Mouse (Mus musculus) liver, embryonic 13.5 days (tissue): ENCODE measurements around the gene Wwox. TPM values are rescaled to one million over a fixed set of nuclear protein-coding genes. Genes with fewer than 3 reads are reported as not detected.

Experiments used
- ATAC-seq: fragments of 200-750 bp; cut with Nextera tagmentation; 2 replicates; pipeline ENCODE4 v1.8.0; 2017; ENCODE audit warnings: low read depth, mild to moderate bottlenecking, moderate number of reproducible peaks, moderate library complexity
- DNase-seq: peaks from one replicate; pipeline ENCODE4 v3.0.0; 2022
- H3K27ac ChIP-seq: fragments of 300-500 bp; sonication (generic); 2 replicates; pipeline ENCODE4 v1.5.1; 2015; ENCODE audit warnings: moderate library complexity, mild to moderate bottlenecking, inconsistent platforms
- H3K27me3 ChIP-seq: fragments of 300-500 bp; sonication (generic); 2 replicates; pipeline ENCODE4 v1.6.1; 2015; ENCODE audit warnings: mild to moderate bottlenecking, inconsistent platforms
- H3K36me3 ChIP-seq: fragments of 300-500 bp; sonication (generic); 2 replicates; pipeline ENCODE4 v1.6.1; 2015; ENCODE audit warnings: mild to moderate bottlenecking, inconsistent platforms
- H3K4me1 ChIP-seq: fragments of 300-500 bp; sonication (generic); replicated peaks from 2 replicates; pipeline ENCODE4 v1.6.1; 2015; ENCODE audit warnings: inconsistent platforms
- H3K4me2 ChIP-seq: fragments of 300-500 bp; sonication (generic); 2 replicates; pipeline ENCODE4 v1.6.1; 2015; ENCODE audit warnings: inconsistent platforms, mild to moderate bottlenecking, moderate library complexity
- H3K4me3 ChIP-seq: fragments of 300-500 bp; sonication (generic); replicated peaks from 2 replicates; pipeline ENCODE4 v1.5.1; 2015; ENCODE audit warnings: mild to moderate bottlenecking, inconsistent platforms
- H3K9ac ChIP-seq: fragments of 300-500 bp; sonication (generic); 2 replicates; pipeline ENCODE4 v1.6.1; 2015; ENCODE audit warnings: mild to moderate bottlenecking, inconsistent platforms
- H3K9me3 ChIP-seq: fragments of 300-500 bp; sonication (generic); replicated peaks from 2 replicates; pipeline ENCODE4 v1.6.1; 2016; ENCODE audit warnings: inconsistent platforms
- WGBS: fragments of 180-500 bp; shearing (Covaris S2); methylation state at CpG from one replicate; pipeline ENCODE4 v1.1.7; 2015; ENCODE audit not compliant: insufficient replicate concordance; 5-methylcytosine and 5-hydroxymethylcytosine counted together
- polyA plus RNA-seq: library from polyadenylated mRNA; unstranded; fragments of >200 nt; fragmentation: Nextera tagmentation; extraction: Ambion mirVana; gene quantifications from 2 replicates; pipeline ENCODE4 v1.2.1, GENCODE M21; 2015

Wwox gene
- polyA plus RNA-seq, 1 experiment from 2014 or later, result 4.0 TPM

DNA sequence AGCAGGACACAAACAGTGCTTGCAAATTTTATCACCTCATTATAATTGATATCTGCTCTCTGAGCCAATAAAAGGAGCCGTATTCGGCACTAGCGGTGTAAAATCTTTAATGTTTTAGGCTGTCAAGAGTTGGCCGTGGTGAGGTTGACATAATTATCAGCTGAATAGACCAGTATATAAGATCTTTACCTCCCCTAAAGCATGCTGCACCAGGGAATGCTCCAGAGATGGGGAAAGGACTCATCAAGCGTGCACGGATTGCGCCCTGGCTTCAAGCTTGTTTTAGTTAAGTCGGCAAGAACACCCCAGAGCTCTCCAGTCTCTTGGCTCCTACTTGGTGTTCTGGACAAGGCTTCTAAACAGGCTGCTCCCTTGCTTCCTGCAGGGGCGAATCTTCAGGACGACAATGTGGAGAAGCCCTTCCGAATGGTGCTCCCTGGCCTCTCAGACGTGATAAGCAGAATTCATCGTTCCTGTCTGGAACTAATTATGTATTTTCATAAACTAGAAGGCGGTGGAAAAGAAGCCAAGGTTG lies 760.2 kb downstream of the Wwox start:
- H3K27me3 ChIP-seq, result peaks cover 11% of the 10 kb centered on the region; the same call in 1 of the 2 replicates
- no peaks in the 10 kb centered on the region for H3K4me1 ChIP-seq
- H3K9ac ChIP-seq, result no peak overlapping the region
- H3K27ac ChIP-seq, result no peak overlapping the region
- WGBS, result 37% methylated on average over 14 of the region's 14 CpGs
- no peaks in the 10 kb centered on the region for H3K9me3 ChIP-seq
- DNase-seq (no peak), ATAC-seq (no peak)
- H3K4me2 ChIP-seq, result no peak overlapping the region
- no peaks in the 10 kb centered on the region for H3K36me3 ChIP-seq
- no peak overlapping the region for H3K4me3 ChIP-seq

DNA sequence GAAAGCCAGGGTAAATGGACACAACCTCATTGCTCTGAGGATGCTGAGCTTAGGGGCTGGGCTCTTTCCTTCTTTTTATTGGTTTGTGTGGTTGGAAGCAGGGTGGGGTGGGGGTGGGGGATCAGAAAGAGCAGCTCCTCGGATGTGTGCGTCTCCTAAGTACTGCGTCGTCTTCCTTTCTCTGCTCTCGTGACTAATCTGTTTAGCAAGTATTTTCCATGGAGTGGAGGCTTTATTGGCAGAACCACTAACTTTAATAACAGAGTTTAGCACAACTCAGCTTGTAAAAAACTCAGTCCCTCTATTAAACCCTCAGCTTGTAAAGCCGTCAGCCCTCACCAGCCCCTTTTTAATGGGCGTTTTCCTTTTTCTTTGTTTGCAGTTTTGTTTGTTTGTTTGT lies 762.3 kb downstream of the Wwox start:
- no peak overlapping the region for H3K9ac ChIP-seq
- ATAC-seq, result no peak
- no peak for DNase-seq
- no peaks in the 10 kb centered on the region for H3K36me3 ChIP-seq
- no peak overlapping the region for H3K4me3 ChIP-seq
- H3K27me3 ChIP-seq, result peaks cover 11% of the 10 kb centered on the region; the same call in 1 of the 2 replicates
- no peak overlapping the region for H3K4me2 ChIP-seq
- no peak overlapping the region for H3K27ac ChIP-seq
- no peaks in the 10 kb centered on the region for H3K4me1 ChIP-seq
- WGBS, result 61% methylated on average over 7 of the region's 7 CpGs
- no peaks in the 10 kb centered on the region for H3K9me3 ChIP-seq

DNA sequence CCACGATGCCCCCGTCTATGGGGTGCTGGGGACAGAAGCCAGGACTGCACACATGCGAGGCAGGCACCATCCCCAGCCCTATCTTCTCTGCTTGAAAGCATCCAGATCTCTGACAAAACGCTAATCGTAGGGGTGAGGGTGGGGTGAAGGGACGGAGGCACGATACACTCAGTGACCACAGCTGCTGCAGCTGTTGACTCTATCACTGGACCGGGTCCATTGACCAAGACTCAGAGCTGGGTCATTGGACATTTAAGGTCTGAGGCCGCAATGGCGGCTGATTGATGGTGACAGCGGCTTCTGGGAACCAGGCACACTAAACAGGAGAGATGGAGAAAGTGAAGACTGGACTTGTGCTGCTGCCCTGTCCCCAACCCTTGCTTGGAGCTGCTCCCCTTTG lies 768.0 kb downstream of the Wwox start:
- no peak overlapping the region for H3K4me3 ChIP-seq
- 76% methylated on average over 11 of the region's 11 CpGs for WGBS
- no peaks in the 10 kb centered on the region for H3K36me3 ChIP-seq
- H3K9me3 ChIP-seq, result no peaks in the 10 kb centered on the region
- no peak overlapping the region for H3K9ac ChIP-seq
- no peak for DNase-seq
- H3K4me2 ChIP-seq, result no peak overlapping the region
- 0 out of 2 replicates have a peak, but pooled peaks cover 3% of the 10 kb centered on the region for H3K4me1 ChIP-seq
- no peaks in the 10 kb centered on the region for H3K27me3 ChIP-seq
- H3K27ac ChIP-seq, result no peak overlapping the region
- no peak for ATAC-seq

DNA sequence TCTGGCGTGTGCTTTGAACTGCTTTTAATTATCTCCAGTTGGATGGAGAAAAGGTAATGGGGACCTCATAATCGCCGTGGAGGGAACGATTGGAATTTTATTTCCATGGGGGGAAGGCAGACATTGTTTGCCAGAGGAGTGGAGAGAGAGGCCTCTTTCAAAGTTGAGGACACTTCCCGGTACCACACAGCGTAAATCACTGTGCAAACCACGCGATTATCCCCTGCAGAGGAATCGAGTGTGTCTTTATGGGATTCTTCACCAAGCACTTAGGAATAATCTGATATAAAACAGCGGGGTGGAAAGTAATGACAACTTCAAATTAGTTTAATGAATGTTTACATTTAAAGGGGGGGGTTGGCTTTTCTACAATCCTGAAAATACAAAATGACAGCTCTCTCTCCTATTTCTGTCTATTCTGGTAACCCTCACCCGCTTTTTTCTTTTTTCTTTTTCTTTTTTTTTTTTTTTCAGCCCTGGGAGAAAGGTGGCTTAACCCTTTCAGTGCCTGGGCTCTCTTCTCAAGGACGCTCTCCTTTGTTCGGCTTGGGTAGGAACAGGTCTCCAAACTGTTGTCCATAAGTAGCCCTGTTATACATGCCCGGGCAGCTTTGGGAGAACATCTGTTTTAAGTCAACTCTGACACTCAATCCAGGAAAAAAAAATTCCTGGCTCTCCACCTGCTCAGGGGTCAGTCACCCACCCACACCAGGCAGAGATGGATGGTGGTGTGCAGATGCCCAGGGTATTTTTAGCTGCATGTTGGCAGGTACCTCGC lies 769.1 kb downstream of the Wwox start:
- H3K9ac ChIP-seq, result no peak overlapping the region
- no peaks in the 10 kb centered on the region for H3K27me3 ChIP-seq
- no peak overlapping the region for H3K4me2 ChIP-seq
- DNase-seq, result no peak
- H3K27ac ChIP-seq, result no peak overlapping the region
- ATAC-seq, result no peak
- no peaks in the 10 kb centered on the region for H3K9me3 ChIP-seq
- H3K36me3 ChIP-seq, result no peaks in the 10 kb centered on the region
- H3K4me3 ChIP-seq, result no peak overlapping the region
- 0 out of 2 replicates have a peak, but pooled peaks cover 3% of the 10 kb centered on the region for H3K4me1 ChIP-seq
- 68% methylated on average over 15 of the region's 15 CpGs for WGBS

DNA sequence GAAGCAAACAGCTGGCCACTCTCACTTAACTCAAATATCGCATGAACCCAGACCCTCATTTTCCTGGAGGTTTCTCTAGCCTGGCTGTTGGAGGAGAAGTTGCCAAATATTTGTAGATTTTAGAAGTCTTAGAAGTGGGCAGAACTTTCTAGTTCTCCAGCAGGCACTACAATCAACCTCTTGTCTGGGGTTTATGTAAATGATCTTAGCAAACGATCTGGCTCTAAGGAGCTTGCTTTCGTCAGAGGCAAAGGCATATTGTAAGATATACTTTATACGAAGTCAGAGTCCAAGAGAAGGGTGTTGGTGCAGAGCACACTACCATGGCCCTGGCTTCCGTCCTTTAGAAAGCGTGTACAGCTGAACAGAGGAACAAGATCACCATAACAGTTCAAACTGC lies 770.6 kb downstream of the Wwox start:
- 69% methylated on average over 6 of the region's 6 CpGs for WGBS
- H3K4me1 ChIP-seq, result 0 out of 2 replicates have a peak, but pooled peaks cover 3% of the 10 kb centered on the region
- H3K4me3 ChIP-seq, result no peak overlapping the region
- H3K4me2 ChIP-seq, result no peak overlapping the region
- no peak overlapping the region for H3K27ac ChIP-seq
- no peaks in the 10 kb centered on the region for H3K9me3 ChIP-seq
- H3K36me3 ChIP-seq, result no peaks in the 10 kb centered on the region
- DNase-seq (no peak), ATAC-seq (no peak)
- H3K9ac ChIP-seq, result no peak overlapping the region
- H3K27me3 ChIP-seq, result no peaks in the 10 kb centered on the region

DNA sequence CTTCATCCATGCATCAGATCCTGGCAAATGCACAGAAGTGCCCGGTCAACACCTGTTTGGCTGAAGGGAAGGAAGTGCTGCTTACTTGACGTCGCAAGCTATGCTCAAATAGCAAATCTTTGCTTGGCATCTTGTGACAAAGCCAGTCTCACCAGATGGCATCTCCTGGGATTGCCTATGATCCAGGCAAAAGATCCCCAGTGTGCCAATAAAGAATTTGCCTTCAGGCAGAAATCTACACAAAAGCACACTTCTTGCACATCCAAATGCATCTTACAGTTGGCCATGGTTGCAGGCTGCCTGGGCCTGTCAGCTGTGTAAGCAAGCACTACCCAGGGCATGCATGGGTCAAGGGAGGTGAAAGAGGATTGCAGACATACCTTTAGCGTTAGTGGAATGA lies 773.7 kb downstream of the Wwox start:
- Histone ChIP-seq H3K9ac (no peak overlapping the region), H3K4me2 (no peak overlapping the region), H3K27ac (no peak overlapping the region), H3K36me3 (no peaks in the 10 kb centered on the region), H3K4me3 (no peak overlapping the region), H3K4me1 (0 out of 2 replicates have a peak, but pooled peaks cover 3% of the 10 kb centered on the region), H3K9me3 (no peaks in the 10 kb centered on the region), H3K27me3 (no peaks in the 10 kb centered on the region)
- ATAC-seq (no peak), DNase-seq (no peak)
- 70% methylated on average over 4 of the region's 4 CpGs for WGBS

DNA sequence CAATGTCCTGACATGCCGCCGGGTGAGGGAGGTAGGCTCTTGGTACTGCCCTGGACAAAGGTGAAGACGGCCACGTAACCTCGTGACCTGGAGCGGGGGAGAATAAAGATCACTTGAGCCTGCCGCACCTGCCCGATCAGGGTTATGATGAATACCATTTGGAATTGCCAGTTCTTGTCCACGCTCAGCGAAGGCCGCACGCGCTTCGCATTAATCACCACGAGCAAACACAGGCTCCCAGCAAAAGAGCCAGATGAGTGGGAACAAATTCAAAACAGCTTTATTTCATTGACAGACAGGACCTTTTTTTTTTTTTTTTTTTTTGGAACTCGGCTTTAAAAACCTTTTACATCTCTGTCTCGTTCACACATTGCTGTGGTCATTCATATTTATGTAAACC lies 775.4 kb downstream of the Wwox start:
- WGBS, result 76% methylated on average over 17 of the region's 17 CpGs
- Histone ChIP-seq H3K9ac (no peak overlapping the region), H3K4me1 (0 out of 2 replicates have a peak, but pooled peaks cover 3% of the 10 kb centered on the region), H3K36me3 (no peaks in the 10 kb centered on the region), H3K27ac (no peak overlapping the region), H3K4me3 (no peak overlapping the region), H3K4me2 (no peak overlapping the region), H3K27me3 (no peaks in the 10 kb centered on the region), H3K9me3 (no peaks in the 10 kb centered on the region)
- DNase-seq (no peak), ATAC-seq (no peak)

DNA sequence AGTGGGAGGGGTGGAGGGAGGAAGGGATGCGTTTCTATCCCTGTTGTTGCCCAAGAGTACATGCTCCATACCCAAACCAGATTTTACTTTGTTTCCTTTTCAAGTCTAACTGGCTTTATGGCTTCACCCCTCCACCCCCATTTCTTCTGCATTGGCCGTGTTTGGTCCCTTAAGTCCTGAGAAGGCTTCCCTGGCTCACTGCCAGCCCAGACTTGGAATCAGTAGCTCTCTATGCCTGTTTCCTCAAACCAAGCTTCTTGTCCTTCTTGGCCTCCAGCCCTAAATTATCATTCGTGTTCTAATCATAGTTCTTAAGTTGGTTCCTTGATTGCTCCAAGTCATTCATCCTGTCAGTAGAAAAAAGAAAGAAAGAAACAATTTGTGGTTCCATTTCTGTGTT lies 777.3 kb downstream of the Wwox start:
- whole genome bisulfite sequencing, result 49% methylated on average over 3 of the region's 3 CpGs
- H3K4me3 ChIP-seq, result no peak overlapping the region
- no peak for ATAC-seq
- no peaks in the 10 kb centered on the region for H3K27me3 ChIP-seq
- H3K36me3 ChIP-seq, result no peaks in the 10 kb centered on the region
- no peak overlapping the region for H3K9ac ChIP-seq
- H3K4me1 ChIP-seq, result 0 out of 2 replicates have a peak, but pooled peaks cover 3% of the 10 kb centered on the region
- no peak overlapping the region for H3K27ac ChIP-seq
- H3K4me2 ChIP-seq, result no peak overlapping the region
- no peaks in the 10 kb centered on the region for H3K9me3 ChIP-seq
- DNase-seq, result no peak

DNA sequence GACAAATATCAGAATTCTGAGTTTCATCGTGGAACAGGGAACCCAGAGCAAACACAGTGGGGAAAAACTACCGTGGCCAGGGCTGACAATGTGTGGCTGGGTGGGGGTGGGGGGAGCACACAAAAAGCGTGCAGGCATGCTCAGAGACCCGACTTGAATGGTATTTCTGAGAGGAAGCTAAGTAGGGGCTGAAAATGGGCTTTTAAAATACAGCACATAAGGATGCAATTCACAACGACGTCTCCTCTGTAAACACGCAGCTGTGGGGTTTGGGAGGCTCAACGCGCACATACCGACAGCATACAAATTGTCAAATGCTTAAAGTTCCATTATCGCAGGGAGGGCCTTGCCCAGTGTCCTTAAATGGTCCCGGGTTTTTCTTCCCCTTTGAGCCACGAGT lies 783.1 kb downstream of the Wwox start:
- WGBS, result 72% methylated on average over 13 of the region's 13 CpGs
- H3K9me3 ChIP-seq, result no peaks in the 10 kb centered on the region
- no peak for ATAC-seq
- H3K27ac ChIP-seq, result no peak overlapping the region
- H3K4me3 ChIP-seq, result no peak overlapping the region
- H3K36me3 ChIP-seq, result no peaks in the 10 kb centered on the region
- H3K4me2 ChIP-seq, result no peak overlapping the region
- DNase-seq, result no peak
- no peaks in the 10 kb centered on the region for H3K4me1 ChIP-seq
- H3K9ac ChIP-seq, result no peak overlapping the region
- H3K27me3 ChIP-seq, result no peaks in the 10 kb centered on the region

DNA sequence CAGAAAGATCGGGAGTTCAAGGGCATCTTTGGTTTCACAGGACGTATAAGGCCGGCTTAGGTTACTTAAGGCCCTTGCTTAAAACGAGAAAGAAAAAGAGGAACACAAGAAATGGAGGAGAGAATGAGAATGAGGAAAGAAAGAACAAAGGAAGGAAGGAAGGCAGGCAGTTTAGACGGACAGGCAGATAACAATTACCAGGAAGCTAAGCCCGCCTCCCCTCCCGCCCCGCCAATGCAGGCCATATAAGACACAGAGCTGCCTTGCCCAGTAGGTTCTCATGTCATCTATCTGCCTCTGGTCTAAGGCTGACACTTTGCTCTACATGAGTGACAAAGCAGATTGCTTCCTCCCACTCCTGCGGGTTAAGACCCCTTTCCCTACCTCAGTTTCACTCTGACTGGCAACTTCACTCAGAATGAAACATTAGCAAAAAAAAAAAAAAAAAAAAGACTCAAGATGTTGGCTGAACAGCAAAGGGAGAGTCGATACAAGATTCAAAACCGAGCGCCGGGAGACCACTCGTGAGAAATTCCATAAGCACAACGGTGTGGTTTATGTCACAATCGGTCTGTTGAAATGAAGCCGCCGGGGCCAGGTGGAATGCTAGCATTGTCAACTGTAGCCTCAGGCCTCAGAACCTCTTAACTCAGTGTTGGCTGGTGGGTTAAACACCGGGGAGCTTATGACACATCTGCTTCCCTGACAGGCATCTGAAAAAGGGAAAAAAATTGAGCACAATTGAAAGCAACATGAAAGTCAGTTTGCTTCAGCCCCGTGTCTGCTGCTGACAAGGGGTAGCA lies 787.5 kb downstream of the Wwox start:
- no peak overlapping the region for H3K4me3 ChIP-seq
- 43% methylated on average over 20 of the region's 20 CpGs for WGBS
- no peak overlapping the region for H3K27ac ChIP-seq
- H3K4me2 ChIP-seq, result no peak overlapping the region
- H3K4me1 ChIP-seq, result no peaks in the 10 kb centered on the region
- H3K27me3 ChIP-seq, result no peaks in the 10 kb centered on the region
- no peaks in the 10 kb centered on the region for H3K9me3 ChIP-seq
- DNase-seq, result no peak
- no peak for ATAC-seq
- H3K36me3 ChIP-seq, result no peaks in the 10 kb centered on the region
- no peak overlapping the region for H3K9ac ChIP-seq

DNA sequence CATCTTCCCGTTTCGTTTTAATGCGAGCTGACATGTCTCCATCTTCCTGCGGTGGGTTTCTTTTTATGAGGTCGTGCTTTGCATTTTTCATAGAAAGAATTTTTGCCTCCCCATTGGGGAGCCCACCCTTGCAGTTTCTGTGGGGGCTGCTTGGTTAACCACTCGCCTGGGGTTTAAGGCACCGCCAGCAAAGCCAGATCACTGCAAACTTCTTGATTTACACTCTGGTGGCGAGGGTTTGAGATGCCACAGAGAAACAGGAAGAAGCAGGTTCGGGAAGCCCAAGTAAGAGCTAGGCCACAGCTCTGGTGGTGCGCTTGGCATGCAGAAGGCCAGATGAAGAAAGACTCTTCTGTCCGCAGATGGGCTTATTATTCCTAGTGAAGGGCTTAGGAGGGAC lies 789.4 kb downstream of the Wwox start:
- ATAC-seq, result no peak
- no peak for DNase-seq
- no peaks in the 10 kb centered on the region for H3K9me3 ChIP-seq
- H3K36me3 ChIP-seq, result no peaks in the 10 kb centered on the region
- H3K9ac ChIP-seq, result no peak overlapping the region
- H3K4me1 ChIP-seq, result no peaks in the 10 kb centered on the region
- H3K27me3 ChIP-seq, result no peaks in the 10 kb centered on the region
- no peak overlapping the region for H3K4me2 ChIP-seq
- WGBS, result 62% methylated on average over 11 of the region's 11 CpGs
- no peak overlapping the region for H3K4me3 ChIP-seq
- H3K27ac ChIP-seq, result no peak overlapping the region
